Mouse (Mus musculus): ENCODE measurements around the gene Osbpl7. TPM values are rescaled to one million over a fixed set of nuclear protein-coding genes. Genes with fewer than 3 reads are reported as not detected.

Osbpl7 gene
- 0.16 TPM for polyA plus RNA-seq (2014; fragmentation: Illumina TruSeq; extraction: RNeasy Lipid Tissue Mini Kit (QIAGEN cat#74804); ENCODE audit: low read depth, low replicate concordance)

DNA sequence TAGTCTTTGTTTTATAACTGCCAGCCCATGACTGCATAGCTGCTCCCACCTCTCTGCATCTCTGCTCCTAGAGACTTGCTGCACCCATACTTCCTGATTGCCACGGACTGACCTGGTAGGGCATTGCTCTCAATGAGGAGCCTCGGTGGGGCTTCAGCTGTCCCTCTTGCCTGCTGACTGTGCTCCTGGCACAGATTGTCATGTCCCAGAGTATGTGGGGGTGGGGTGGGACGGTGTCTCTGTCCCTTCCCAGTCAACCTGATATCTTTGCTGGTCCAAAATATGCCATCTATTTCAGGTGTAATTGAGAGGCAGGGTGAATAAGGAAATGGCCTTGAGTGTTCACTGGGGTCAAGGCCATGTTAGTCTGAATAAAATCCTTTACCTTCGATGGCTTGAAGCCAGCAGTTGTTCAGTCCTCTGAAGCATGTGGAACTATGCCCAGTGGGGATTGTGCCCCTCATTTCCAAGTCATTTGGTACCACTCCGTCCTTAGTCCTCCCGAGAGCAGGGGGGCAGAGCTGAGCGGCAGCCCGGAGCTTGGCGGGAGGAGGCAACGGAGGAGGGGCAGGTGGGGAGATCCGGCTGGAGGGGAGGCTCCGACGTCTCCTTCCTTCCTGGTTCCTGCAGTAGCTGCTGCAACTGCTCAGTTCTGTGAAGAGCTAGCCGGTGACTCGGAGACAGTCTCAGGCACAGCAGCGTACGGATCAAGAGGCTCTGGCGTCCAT, at the start of gene Osbpl7:
Gene Osbpl7 (plus strand): TSS at position 413 of the 728 bp plus-strand sequence.

DNA sequence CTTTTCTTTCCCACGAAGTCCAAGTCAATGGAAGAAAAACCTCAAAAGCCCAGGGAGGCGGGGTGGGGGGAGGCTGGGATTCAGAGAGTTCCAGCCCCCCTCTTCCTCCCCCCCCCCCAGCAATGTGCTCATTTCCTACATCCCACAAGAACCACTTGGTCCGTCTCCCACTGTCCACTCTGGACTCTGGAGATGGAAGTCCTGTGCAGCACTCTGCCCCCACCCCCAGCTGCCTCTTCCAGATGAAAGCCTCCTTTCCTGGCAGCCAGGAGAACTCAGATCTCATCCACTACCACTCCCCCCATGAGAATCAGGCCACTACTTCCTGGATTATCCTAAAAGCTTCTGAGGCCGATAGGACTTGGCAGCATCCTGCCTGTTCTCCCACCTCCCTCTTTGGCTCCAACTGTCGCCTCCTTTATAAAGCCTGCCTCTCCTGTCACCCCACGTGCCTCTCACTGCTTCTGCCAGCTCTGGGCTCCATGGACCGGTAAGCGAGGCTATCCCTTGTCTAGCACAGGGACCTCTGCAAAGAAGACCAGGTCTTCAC, 37.2 kb upstream of the Osbpl7 start, which contains the start of gene Sp6:
Gene Sp6 (plus strand): TSS at position 274 of the 550 bp plus-strand sequence.

DNA sequence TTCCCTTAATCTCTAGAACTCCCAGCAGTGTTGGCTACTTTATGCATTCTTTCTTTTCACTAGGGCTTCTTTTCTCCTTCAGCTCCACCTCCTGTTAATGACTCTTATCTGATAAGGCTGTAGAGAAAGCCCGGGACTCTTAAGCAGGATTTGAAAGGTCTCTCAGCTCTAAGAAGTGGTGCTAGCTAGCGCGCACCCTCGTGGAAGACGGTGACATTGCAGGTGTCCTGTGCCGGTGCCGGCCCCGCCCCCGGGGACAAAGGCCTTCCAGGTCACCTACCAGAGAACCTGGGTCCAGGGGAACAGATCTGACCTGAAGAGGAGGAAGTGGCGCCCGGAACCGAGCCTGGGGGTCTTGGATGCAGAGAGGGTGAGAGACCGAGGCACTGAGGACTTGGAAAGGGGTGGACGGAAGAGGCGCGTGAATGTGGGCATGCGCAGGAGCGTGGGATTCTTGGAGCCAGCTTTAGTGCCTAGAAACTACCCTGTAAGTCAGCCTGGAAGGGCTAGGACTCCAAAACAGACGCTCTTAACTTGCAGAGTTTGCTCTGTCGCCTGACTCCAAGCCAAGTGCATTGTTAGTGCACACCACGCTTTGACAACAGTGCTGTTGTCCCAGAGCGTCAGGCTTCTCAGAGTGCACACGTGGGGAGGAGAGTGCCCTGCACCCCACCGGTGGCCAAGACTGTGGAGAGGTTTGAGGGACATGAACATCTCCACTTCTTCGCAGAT, 20.6 kb upstream of the Osbpl7 start, which contains the start of gene Scrn2:
Gene Scrn2 (plus strand): TSS at position 253 of the 732 bp plus-strand sequence.

DNA sequence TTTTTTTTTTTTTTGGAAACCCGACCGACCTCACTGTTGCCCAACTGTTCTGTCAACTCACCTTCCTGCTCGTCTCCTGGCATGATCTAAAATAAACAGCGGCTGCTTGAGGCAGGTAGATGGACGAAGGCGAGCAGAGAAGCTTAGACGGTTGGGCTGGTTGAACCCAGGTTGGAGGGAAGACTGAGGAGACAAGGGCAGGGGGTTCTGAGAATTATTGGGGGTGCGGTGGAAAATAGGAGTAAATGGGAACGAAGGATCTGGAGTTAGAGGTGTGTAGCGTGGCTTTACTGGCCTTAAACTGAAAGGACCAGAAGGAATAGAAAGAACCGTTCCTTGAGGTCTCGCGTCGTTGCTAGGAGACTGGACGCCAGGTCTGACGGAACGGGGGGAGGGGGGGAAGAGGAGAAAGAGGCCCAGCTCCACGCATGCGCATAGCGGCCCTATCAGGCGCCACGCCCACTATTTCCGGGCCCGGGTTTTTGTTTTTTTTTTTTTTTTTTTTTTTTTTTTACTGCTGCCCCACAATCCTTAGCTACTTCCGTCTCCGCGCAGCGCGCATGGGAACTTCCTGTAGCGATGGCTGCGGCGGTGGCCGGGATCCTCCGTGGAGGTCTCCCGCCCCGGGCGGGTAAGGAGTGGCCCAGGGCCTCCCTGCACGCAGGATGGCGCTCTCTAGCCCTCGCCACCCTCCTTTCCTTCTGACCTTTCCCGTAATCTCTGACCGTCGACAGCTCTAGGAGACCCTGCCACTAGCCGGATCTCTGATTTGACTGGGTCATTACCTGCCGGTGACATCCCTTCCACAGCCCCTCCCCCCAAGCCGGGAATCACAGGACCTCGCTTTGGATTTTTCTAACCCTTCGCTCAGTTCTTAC, 9.2 kb upstream of the Osbpl7 start, which contains the start of the genes Lrrc46 and Mrpl10:
Gene Lrrc46 (minus strand): TSS at position 386 of the 878 bp plus-strand sequence.
Gene Mrpl10 (plus strand): TSS at position 539 of the 878 bp plus-strand sequence.

DNA sequence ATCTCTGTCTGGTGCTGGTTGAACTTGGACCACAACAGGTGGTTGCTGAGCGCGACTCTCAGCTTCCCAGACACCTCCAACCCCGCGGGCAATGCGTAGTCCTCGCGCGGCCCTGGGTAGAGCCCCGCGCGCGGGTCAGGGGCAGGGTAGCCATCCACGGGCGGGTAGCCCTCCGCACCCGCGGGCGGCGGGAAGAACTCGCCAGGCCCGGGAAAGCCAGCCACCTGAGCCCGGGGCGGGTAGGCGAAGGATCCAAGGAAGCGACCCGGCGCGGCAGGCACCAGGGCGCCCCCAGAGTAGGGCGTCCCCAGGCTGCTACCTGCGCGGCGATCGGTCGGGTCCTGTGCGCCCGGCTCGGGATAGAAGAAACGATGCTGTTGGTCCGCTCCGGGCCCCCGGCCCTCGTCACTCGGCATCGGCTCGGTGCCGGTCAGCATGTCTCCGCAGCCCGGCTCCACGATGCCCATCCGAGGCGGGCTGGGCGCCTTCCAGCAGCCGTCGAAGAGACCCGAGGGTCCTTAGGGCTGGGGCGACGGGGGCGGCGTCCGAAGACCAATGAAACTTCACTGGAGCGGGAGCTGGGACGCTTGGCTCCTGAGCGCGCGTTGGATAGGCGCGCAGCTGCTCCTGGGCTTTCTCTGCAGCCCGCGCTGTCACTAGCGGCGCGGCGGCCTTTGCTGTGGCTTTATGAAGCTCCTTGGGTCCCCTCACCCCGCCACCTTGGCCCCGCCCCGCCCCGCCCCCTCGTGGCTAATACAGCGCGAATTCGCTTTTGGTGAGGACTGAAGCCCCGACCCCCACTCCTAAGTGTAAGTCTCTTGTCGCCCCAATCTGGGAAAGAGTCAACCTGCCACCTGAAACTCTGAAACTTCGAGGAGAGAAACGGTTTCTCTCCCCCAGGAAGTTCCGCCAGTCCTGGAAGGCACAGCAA, 64.5 kb downstream of the Osbpl7 start, which contains the start of gene Tbx21:
Gene Tbx21 (minus strand): TSS at position 661 of the 931 bp plus-strand sequence.

Other genes starting within 250 kb of the Osbpl7 start
- 25.4 TPM for gene Nfe2l1, start 220.7 kb upstream of the Osbpl7 start, polyA plus RNA-seq (2014; fragmentation: Illumina TruSeq; extraction: RNeasy Lipid Tissue Mini Kit (QIAGEN cat#74804); ENCODE audit: low read depth, low replicate concordance)
- gene Copz2, start 200.8 kb upstream of the Osbpl7 start, polyA plus RNA-seq (2014; fragmentation: Illumina TruSeq; extraction: RNeasy Lipid Tissue Mini Kit (QIAGEN cat#74804); ENCODE audit: low read depth, low replicate concordance), result 15.9 TPM
- gene Cdk5rap3, start 134.1 kb upstream of the Osbpl7 start, polyA plus RNA-seq (2014; fragmentation: Illumina TruSeq; extraction: RNeasy Lipid Tissue Mini Kit (QIAGEN cat#74804); ENCODE audit: low read depth, low replicate concordance), result 31.6 TPM
- gene Prr15l, start 122.5 kb upstream of the Osbpl7 start, polyA plus RNA-seq (2014; fragmentation: Illumina TruSeq; extraction: RNeasy Lipid Tissue Mini Kit (QIAGEN cat#74804); ENCODE audit: low read depth, low replicate concordance), result 0.58 TPM
- gene Pnpo, start 106.6 kb upstream of the Osbpl7 start, polyA plus RNA-seq (2014; fragmentation: Illumina TruSeq; extraction: RNeasy Lipid Tissue Mini Kit (QIAGEN cat#74804); ENCODE audit: low read depth, low replicate concordance), result 54.7 TPM
- gene Sp2, start 67.7 kb upstream of the Osbpl7 start, polyA plus RNA-seq (2014; fragmentation: Illumina TruSeq; extraction: RNeasy Lipid Tissue Mini Kit (QIAGEN cat#74804); ENCODE audit: low read depth, low replicate concordance), result 1.2 TPM
- not detected for gene Sp6, start 37.2 kb upstream of the Osbpl7 start, polyA plus RNA-seq (2014; fragmentation: Illumina TruSeq; extraction: RNeasy Lipid Tissue Mini Kit (QIAGEN cat#74804); ENCODE audit: low read depth, low replicate concordance)
- gene Scrn2, start 20.7 kb upstream of the Osbpl7 start, polyA plus RNA-seq (2014; fragmentation: Illumina TruSeq; extraction: RNeasy Lipid Tissue Mini Kit (QIAGEN cat#74804); ENCODE audit: low read depth, low replicate concordance), result 0.69 TPM
- 0.58 TPM for gene Lrrc46, start 9.2 kb upstream of the Osbpl7 start, polyA plus RNA-seq (2014; fragmentation: Illumina TruSeq; extraction: RNeasy Lipid Tissue Mini Kit (QIAGEN cat#74804); ENCODE audit: low read depth, low replicate concordance)
- gene Mrpl10, start 9.1 kb upstream of the Osbpl7 start, polyA plus RNA-seq (2014; fragmentation: Illumina TruSeq; extraction: RNeasy Lipid Tissue Mini Kit (QIAGEN cat#74804); ENCODE audit: low read depth, low replicate concordance), result 15.7 TPM
- gene Tbx21, start 64.7 kb downstream of the Osbpl7 start, polyA plus RNA-seq (2014; fragmentation: Illumina TruSeq; extraction: RNeasy Lipid Tissue Mini Kit (QIAGEN cat#74804); ENCODE audit: low read depth, low replicate concordance), result not detected
- gene Tbkbp1, start 100.9 kb downstream of the Osbpl7 start, polyA plus RNA-seq (2014; fragmentation: Illumina TruSeq; extraction: RNeasy Lipid Tissue Mini Kit (QIAGEN cat#74804); ENCODE audit: low read depth, low replicate concordance), result 0.19 TPM
- gene Kpnb1, start 137.3 kb downstream of the Osbpl7 start, polyA plus RNA-seq (2014; fragmentation: Illumina TruSeq; extraction: RNeasy Lipid Tissue Mini Kit (QIAGEN cat#74804); ENCODE audit: low read depth, low replicate concordance), result 53.4 TPM
- 24.6 TPM for gene Npepps, start 230.0 kb downstream of the Osbpl7 start, polyA plus RNA-seq (2014; fragmentation: Illumina TruSeq; extraction: RNeasy Lipid Tissue Mini Kit (QIAGEN cat#74804); ENCODE audit: low read depth, low replicate concordance)